Mouse (Mus musculus) megakaryocyte, adult 5-6 weeks (primary cell): Measurements from ENCODE around the gene Iqschfp. TPM values are rescaled to one million over a fixed set of nuclear protein-coding genes. Genes with fewer than 3 reads are reported as not detected.

Experiments used
- ATAC-seq: 2 replicates; pipeline ENCODE4 v1.8.0; 2016; ENCODE audit warnings: mild to moderate bottlenecking, inconsistent platforms; ENCODE audit not compliant: poor library complexity, severe bottlenecking
- total RNA-seq, 2 experiments: library from RNA; stranded (forward) in 1 of 2; stranded (reverse) in 1 of 2; fragments of 153-499, 151-499 nt in 1 of 2; fragments of 221-1000, 200-1000 nt in 1 of 2; gene quantifications; 2 replicates each; pipeline versions ENCODE4 v1.2.3 to v1.2.4; 2015 to 2017

Gene Iqschfp
- total RNA-seq (2015) = not detected in 2 replicates
- not detected in 2 replicates for total RNA-seq (2017)

DNA sequence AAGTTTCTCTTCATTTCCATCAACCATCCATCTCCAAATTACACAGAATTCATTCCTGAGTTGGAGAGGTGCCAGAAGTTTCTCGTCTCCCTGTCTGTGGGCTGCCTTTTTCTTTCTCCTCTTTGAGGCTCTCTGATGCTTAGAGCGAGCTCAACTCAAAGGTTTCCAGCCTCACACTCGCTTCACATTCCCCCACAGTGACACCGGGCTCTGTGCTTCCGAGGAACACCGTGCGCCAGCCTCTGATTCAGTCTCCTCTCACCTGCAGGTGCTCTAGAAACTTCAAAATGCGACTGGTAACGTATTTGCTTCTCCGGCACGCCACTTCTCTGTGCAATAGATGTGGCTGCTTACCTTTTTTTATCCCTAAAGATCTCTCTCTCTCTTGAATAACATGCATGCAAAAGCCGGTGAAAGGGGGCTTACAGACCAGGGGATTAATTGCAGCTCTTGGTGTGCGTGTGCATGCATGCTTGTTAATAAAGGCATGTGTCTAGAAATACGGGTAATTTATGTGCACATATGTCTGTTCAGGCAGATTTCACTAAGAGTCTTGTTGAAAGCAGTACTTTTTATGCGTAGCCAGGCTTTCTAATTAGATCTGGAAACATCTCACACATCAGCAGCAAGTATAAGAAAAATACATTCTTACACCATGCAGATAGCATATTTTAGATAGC, at the start of gene Iqschfp, which contains the start of gene Iqcj:
Gene Iqschfp, plus strand, starts transcription at position 207 of the 680 bp plus-strand sequence.
Gene Iqcj, plus strand, starts transcription at position 195 of the 680 bp plus-strand sequence.
- ATAC-seq = no peak

DNA sequence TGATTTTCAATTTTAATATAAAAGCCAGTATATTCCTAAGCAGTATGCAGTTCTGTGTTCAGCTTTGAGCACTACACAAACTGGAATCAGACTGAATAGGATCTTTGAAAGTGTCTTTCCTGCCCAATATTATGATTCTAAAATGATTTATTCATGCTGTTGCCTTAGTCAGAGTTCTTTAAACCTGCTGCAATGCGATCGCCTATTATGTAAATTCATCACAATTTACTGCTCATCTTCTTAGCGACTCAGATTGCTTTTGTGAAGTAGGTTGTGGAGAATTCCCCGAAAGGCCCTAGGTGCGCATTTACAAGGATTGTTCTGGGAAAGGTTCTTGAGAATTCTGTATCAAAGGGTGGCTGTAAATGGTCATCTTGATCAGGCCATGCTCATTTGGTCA, 39.6 kb upstream of the Iqschfp start:
- ATAC-seq = no peak

DNA sequence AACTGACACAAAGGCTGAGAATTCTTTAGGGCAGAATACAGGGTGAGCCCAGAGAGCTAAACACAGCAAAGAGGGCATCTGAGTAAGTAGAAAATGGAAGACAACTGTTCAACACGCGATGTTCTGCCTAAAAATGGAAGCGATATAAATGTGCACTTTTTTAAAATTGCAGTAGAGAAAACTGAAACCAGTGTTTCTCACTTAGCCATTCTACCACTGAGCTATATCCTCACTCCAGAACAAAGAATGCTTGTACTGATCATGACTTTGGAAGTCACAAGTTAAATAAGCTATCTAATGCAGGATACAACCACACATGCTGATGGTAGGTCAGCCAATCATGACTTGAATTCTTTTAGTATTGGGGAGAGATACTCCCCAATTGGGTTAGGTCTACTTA, 30.5 kb upstream of the Iqschfp start:
- no peak for ATAC-seq

DNA sequence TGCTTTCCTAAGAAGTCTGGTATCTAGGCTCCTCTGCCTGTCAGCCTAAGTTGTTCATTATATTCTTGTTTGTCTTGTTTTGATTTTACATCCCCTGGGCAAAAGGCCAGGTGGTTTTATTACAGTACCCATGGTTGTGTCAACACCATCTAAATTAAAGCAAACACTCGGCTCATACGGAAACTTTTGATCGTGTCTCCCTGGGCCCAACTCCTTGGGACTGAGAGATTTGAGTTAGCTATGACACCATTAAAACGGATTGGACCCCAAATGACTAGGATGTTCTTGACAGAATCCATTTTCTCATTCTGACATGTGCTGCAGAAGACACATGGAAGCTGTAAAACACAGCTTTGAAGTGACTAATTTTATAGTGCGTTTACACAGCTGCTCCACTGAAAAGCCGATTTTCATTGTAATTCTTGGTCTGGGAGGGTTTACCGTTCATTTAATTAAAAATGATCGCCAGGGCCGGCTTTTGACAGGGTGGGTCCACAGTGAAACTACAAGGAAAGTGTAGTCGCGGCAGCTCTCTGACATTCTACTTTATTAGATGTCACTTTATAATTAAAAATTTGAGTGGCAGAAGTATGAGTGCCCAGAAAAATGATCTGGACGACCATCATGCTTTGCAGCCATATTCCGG, 24.5 kb upstream of the Iqschfp start:
- no peak for ATAC-seq

DNA sequence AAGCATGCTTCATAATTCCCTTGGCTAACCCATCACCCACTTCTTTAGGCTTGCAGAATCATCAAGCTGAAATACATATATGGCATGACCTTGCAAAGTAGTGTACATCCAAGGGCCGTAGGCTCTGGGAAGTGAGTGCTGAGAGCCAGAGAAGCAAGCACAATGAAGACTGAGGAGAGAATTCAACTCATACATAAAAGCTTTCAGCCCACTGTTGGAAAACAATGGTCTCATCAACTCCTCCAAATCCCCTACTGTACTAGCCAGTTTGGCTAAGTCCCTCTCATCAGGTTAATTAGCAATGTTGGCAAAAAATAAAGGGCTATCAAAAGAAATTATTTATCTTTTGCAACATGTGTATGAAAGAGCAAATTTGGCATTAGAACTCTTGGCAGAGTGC, 22.6 kb upstream of the Iqschfp start:
- no peak for ATAC-seq

DNA sequence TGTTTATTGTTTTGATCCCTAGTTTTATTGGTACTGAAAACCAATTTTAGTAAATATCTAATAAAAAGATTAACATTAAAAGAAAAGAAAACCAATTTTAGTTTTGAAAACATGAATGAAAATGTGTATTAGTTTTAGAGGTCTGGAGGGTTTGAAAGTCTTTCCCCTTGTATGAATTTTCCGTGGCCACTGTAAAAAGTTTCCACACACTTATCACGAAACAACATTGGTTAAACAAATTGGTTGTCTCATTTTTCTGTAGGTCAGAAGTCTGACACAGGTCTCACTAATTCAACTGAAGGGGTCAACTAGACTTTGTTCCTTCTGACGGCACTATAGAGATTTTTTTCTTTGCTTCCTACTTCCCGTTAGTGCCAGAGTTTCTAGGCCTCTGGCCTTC, 14.8 kb upstream of the Iqschfp start:
- no peak for ATAC-seq

DNA sequence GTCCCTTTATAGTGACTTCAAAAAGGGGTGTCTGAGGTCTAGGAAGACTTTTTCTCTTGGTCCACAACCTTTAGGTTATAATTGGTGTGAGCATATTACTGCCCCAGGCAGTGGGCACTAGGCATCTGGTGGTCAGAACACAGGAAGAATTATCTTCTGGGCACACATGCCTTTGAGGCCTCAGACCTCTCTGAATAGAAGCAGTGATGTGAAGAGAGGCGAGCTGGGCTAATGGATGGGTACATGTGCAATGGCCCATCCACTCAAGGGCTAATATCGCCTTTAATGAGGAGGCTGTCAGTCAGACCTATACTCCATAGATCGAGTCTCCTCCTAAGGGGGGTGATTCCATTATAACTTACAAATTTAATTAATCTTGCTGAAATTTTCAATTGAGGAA, 7.7 kb upstream of the Iqschfp start:
- ATAC-seq = no peak

DNA sequence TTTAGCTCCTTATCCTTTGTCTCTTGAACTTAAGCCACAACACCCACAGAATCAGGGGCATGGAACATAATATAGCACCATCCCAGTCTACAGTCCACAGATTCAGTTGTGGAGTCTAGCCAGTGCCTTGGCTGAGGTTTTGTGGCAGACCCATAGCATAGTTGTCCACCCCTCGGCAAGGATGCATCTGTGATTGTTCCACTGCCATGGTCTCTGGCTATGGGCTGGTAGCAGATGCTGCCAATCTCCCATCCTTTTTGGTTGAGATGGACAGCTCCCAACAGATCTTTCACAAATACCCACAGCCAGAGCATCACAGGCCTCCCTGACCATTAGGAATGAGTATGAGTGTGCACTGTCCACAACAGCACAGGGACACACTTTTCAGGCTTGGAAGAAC, 5.9 kb upstream of the Iqschfp start:
- no peak for ATAC-seq

DNA sequence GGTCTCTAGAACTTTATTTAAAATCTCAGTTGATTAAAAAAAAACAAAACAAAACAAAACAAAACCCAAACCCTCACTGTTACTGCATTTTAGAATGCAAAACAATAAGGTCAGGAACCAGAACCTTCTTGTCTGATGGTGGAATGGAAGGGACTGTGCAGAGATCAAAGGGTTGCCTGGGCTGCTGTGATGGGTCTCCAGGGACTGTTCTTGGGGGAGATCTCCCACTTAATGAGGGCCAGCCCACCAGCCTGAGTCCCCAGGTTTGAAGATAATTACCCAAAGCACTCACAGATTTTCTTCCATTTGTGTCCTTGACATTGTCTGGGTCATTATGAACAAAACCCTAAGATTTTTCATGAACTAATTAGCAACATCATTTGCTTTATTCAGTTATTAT, 4.8 kb upstream of the Iqschfp start:
- ATAC-seq = no peak

DNA sequence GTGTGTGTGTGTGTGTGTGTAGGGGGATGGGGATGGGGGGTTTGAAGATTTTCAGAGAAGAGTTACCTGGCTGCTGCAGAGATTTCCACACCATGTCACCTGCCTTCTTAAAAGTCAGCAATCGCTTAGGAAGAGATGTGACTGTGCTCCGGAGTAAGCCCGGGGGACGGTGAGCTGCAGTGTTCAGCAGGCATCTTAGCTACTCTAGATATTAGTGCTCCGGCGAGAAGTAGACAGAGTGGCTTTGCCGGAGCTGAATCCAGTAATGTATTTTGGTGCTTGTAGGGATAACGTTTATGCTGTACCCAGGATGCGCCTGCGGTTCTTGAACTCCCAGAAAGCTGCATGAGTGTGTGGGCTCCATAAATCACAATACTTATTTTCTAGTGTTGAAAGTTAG, 736 bp downstream of the Iqschfp start:
- no peak for ATAC-seq

DNA sequence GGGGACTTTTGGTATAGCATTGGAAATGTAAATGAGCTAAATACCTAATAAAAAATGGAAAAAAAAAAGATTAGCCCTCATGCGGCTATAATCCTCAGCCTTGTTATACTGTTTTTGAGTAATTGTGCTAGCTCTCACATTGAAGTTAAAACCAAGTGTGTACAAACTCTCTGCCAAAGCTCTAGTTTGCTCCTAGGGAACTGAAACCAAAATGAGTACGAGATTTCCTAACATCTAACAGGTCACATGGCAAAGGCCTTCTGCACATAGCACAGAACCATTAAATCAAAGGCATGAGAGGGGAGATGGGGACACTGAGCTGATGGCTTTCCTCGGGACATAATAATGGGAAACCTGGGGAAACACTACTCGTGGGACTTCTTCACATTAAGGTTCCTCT, 10.5 kb downstream of the Iqschfp start:
- no peak for ATAC-seq

DNA sequence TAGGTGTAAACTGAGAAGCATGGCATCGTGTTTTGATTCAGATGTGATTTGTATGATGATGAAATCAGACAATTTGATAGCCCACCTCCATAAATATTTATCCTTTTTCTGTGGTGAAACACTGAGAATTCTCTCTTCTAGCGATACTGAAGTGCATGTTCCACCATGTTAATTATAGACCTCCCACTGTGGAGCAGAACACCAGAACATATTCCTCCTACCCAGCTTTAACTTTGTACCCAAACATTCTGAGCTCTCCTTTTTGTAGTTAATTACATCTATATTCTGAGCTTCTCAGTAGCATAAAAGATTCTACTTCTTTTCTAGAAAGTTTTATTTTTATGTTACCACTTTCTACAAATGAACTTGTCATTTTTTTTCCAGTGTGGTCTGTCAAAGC, 16.6 kb downstream of the Iqschfp start:
- no peak for ATAC-seq

DNA sequence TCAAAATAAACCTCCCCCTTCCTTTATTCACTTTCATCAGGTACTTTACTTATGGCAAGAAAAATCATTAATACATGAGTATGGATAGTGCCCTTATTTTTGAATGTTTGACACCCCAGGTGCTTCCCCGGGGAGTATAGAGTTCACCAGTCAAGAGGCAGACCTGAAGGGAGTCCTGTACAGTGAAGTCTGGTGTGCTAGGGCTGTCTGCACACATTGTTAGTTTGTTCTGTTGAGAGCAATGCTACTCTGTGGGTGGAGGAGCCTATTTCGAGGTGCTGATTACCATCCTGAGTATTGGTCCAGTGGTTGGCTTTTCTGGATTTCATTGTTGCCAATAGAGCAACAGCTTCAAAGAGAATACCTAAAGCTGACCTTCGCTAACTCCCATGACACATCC, 26.1 kb downstream of the Iqschfp start:
- ATAC-seq = no peak

DNA sequence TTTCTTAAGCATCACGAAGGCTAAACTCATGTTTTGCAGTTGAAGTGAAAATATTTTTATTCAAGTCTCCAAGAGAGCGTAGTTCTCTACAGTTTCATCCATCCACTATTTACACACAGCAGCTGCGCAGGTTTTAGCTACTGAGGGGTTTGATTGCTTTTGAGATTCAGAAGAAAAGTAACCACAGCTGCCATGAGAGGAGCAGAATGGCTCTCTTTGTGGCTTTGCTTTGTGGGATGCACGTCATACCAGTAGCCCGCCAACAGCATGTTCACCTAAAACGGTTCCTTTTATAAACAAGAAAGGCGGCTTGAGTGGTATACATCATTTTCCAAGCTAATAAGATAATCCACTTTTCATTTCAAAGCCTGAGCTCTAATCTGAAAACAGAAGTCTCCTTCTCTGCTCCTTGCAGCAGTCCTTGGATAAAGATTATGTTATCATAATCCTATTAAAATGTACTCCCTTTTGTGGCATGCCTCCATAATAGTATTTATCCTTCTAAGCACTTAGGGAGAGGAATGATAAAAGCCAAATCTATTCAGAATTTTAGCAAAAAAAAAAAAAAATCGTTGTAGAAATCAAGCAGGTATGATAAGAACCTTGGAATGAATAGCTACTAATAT, 26.7 kb downstream of the Iqschfp start:
- ATAC-seq = no peak

DNA sequence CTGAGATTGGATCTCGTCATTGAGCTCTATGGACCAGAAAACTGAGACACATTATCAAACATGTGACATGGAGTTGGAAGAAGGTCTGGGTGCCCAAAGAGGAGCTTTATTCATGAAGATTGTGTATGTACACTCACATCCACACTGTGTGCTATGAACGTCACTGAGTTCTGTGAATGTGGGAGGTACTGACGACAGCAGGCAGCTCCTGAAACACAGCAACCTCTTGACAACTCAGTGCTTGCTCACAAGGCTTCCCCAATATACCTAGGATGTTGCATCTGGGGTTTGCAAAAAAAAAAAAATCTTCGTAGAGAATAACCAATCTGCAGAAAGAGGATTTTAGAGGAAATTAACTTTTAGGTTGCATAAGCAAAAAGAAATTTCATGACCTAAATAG, 31.1 kb downstream of the Iqschfp start:
- no peak for ATAC-seq

DNA sequence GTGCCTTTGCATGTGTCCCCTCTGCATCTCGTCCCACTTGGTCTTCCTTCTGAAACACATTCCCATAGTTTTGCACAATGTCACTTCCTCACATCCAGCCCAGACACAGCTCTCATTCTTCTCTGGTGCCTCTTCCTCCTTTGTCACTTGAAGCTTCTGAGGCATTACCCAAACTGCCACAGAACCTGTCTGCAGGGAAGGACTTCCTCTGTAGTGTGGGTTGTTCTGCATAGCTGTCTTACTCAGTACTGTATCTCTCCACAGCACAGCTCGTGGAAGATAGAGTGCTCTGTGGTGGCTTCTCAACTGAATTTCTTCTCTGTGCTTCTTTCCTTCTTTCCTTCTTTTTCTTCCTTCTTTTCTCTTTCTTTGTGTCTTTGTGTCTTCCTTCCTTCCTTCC, 33.4 kb downstream of the Iqschfp start:
- ATAC-seq = no peak

DNA sequence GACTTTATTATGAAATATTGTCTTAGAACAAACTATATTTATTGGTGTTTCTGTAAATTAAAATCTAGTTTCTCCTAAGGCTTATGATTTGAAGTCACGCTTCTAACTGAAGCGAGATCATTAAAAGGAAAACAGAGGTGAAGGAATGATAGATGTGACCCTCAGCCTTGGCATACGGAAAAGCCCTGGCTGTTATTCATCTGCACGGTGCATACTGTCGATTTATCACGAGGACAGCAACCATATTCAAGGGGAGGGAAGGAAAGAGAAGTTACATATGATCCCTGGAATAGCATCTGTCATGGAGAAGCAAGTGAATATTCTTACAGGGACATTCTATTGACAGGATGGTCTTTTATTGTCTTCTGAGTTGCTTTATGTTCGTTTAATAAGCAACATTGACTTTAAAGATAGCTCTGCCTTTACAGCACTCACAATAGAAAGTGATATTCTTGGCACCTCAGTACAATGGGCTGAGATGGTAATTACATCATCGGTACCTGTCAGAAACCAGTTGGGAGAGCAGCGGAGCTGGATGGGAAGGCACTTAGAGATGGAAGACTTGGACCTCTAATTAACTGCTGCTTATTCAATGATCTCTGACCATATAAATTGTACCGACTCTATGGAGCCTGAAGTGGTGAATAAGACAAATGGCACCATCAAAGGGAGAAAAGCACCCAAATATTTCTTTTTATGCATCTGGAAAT, 38.5 kb downstream of the Iqschfp start:
- ATAC-seq = no peak

DNA sequence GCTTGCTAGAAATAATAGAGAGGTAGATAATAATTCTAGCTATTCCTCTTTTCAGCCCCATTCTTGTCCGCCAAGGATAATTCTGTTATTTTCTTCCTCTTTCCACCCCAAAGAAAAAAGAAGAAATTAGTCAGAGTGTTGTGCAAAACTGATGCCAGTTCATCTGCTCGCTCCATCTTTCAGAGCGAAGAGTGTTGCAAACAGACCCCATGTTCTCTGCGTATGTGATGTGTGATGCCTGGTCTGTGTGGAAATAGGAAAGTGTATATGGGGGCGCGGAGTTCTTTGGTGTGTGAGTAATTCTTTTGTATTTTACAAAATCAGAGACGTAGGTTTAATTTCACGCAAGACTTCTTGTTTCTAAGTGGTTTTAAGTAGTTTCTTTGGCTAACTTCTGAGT, 39.1 kb downstream of the Iqschfp start:
- ATAC-seq = no peak

DNA sequence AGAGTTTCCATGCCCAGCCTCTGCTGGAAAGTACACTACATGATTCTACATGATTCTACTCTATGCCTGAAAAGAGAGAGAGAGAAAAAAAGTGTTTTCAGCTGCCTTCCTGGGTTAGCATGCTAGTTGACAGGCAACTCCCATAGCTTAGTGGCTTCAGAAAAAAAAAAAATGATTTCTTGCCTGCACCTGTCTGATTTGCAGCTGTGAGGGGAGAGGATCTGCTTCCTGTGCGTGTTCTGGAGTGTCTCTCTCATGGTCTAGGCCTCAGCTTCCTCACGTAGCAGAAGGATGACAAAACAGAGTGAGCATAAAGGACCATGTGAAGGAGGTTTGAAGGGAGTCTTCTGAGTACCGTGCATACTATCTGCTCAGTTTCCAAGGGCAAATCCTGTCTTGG, 39.9 kb downstream of the Iqschfp start:
- ATAC-seq = no peak

DNA sequence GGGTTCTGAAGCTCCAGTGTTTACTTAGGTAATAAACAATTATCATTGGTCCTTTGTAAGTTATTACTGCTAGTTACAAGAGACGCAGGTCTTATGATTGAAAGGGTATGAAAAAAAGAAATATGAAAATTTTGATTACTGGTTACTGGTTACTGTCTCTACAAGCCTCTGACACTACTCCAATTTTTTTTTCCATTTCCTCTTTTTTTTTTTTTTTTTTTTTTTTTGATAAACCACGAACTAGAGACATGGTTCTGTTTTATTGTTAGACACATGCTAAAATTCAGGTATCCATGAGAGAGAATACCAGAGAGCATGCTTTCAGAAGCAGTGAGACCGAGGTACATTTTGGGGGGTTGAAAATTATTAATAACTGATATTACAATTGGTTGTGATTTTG, 43.8 kb downstream of the Iqschfp start:
- no peak for ATAC-seq

DNA sequence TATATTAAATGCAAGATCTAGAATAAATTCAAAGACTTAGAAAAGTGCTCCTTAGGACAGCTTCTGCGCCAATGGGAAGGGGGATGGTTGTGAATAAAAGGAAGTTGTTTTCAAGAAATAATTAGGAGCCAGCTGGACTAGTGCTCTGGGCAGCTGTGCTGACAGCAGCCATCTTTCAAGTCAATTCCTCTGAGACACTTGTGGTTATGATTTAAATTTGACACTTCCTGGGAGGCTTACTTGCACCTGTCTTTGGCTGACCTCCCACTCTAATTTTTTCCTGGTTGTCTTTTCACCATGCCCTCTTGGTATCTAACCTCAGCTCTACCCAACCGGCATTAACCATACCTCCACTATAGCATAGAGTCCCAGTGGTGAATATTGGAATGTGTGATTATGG, 55.0 kb downstream of the Iqschfp start:
- ATAC-seq = no peak

DNA sequence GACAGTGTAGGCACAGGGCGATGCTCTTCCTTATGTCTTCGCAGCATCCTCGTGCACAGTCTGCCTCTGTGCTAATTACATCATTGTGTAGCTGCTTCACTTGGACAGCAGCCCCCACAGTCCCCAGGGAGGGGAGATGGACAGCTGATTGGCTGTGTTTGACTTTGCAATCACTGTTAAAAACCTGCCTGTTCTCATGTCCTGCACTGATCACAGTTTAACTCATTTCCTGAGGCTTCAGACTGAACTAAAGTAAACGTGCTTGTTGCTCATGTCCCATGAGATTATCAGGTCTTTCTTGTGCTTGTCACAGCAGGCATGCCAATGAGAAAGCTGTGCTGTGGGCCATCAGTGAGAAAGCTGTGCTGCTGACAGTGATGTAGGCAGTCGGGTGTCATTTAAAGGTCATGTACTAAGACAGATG, 60.5 kb downstream of the Iqschfp start:
- no peak for ATAC-seq
